8 mouse cellular contexts compared by ENCODE assay signal in the genomic region with DNA sequence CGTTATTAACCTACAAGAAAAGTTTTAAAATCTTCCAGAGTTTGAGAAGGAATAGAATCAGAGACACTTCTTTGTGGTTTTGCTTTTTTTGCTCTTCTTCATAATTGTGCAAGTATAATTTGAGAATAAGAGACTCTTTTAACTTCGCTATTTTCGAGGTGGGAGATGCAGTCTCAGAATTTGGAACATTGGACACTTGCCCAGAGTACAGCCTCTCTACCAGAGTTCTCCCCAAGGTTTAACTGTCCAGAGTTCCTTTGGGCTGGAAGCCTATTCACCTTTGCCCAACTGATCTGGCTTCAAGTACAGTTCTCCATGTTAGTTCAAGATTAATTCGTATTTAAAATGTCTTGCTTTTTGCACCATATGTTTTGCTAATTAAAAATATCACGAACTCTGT. TPM values are rescaled to one million over a fixed set of nuclear protein-coding genes. Genes with fewer than 3 reads are reported as not detected.
DNase-seq lines count a peak whose midpoint lies in the region; ATAC-seq and TF ChIP-seq lines count a peak whose summit lies in the region.

No protein-coding gene starts in this region.

- H3K36me3 ChIP-seq in CH12.LX (replicated peaks in 1 of 2; ENCODE audit: control insufficient read depth in 1 of 2, insufficient read depth in 1 of 2, low read length in 1 of 2), result peaks cover 0 to 5% of the 10 kb centered on the region in 2 experiments
- no peaks in the 10 kb centered on the region for H3K36me3 ChIP-seq in heart, embryonic 14.5 days (ENCODE audit: control insufficient read depth, insufficient read depth, low read length)
- H3K36me3 ChIP-seq in limb, embryonic 11.5 days (ENCODE audit: control insufficient read depth, insufficient read depth, low read length), result no peaks in the 10 kb centered on the region
- no peaks in the 10 kb centered on the region for H3K36me3 ChIP-seq in small intestine, adult 2 months (ENCODE audit: control insufficient read depth, insufficient read depth, low read length)

- no peaks in the 10 kb centered on the region for H3K27me3 ChIP-seq in CH12.LX (replicated peaks)
- H3K27me3 ChIP-seq in heart, embryonic 14.5 days (ENCODE audit: control insufficient read depth, insufficient read depth, low read length), result no peaks in the 10 kb centered on the region
- peaks cover 5% of the 10 kb centered on the region; the same call in 1 of the 2 replicates for H3K27me3 ChIP-seq in limb, embryonic 11.5 days (ENCODE audit: control insufficient read depth, insufficient read depth, low read length)
- no peaks in the 10 kb centered on the region for H3K27me3 ChIP-seq in small intestine, adult 2 months (ENCODE audit: control insufficient read depth, insufficient read depth, low read length)

- H3K4me2 ChIP-seq in CH12.LX (ENCODE audit: insufficient read depth, low read depth, poor library complexity, severe bottlenecking), result no peak overlapping the region; the same call in 1 of the 2 replicates
- H3K4me2 ChIP-seq in heart, embryonic 14.5 days (ENCODE audit: low read length), result peak overlapping the region; percentile 46
- no peak overlapping the region for H3K4me2 ChIP-seq in limb, embryonic 11.5 days (ENCODE audit: low read depth, severe bottlenecking)

- TF ChIP-seq RAD21 in CH12.LX (IDR thresholded peaks at IDR 0.05; ENCODE audit: low read depth, low read length), result no peak

- no peak for TF ChIP-seq POLR2A in CH12.LX (IDR thresholded peaks at IDR 0.05; ENCODE audit: low read depth, low read length)
- TF ChIP-seq POLR2A in small intestine, adult 2 months (IDR thresholded peaks at IDR 0.05; ENCODE audit: low read depth, low read length), result no peak

- TF ChIP-seq EP300 in CH12.LX (IDR thresholded peaks at IDR 0.05; ENCODE audit: low read length), result no peak

- intact Hi-C loops in left cerebral cortex, postnatal 36 days (cut with DNase I), result no loop called here

- H3K4me1 ChIP-seq in CH12.LX (ENCODE audit: control insufficient read depth in 1 of 2, insufficient read depth in 2 of 2), result no peaks in the 10 kb centered on the region; a peak in 1 of 4 replicates
- H3K4me1 ChIP-seq in heart, embryonic 14.5 days (ENCODE audit: control insufficient read depth in 2 of 2, insufficient read depth in 2 of 2, low read length in 2 of 2), result 0 out of 4 replicates have a peak, but pooled peaks cover 0 to 3% of the 10 kb centered on the region in 2 experiments
- H3K4me1 ChIP-seq in limb, embryonic 11.5 days (ENCODE audit: control insufficient read depth, insufficient read depth, low read length), result no peaks in the 10 kb centered on the region
- H3K4me1 ChIP-seq in small intestine, adult 2 months (ENCODE audit: control insufficient read depth, insufficient read depth, insufficient read length, low read length), result no peaks in the 10 kb centered on the region

- in situ Hi-C loops in CH12.LX (cut with MboI; ENCODE audit: low pct_ligation_motif_present, low pct_unique_long_range_greater_than_20kb, low sequenced_read_pairs), result loop anchor here (25.0 kb wide), 1 partner anchor 92 kb away; no protein-coding TSS in a partner anchor

- peak overlapping the region; percentile 44 to 81 (median 76) for H3K4me3 ChIP-seq in CH12.LX (replicated peaks in 1 of 3; ENCODE audit: low read depth in 2 of 3, low read length in 2 of 3, poor library complexity in 1 of 3)
- peak overlapping the region in 1 of 2 experiments; percentile 40; a peak in 3 of 4 replicates for H3K4me3 ChIP-seq in heart, embryonic 14.5 days (ENCODE audit: control insufficient read depth in 1 of 2, insufficient read depth in 1 of 2, low read depth in 1 of 2, low read length in 2 of 2)
- peak overlapping the region; percentile 53 for H3K4me3 ChIP-seq in limb, embryonic 11.5 days (ENCODE audit: low read depth, low read length)
- H3K4me3 ChIP-seq in small intestine, adult 2 months (ENCODE audit: low read depth, low read length), result 0 out of 2 replicates have a peak overlapping the region, but pooled peaks have one; percentile 99

- H3K9ac ChIP-seq in CH12.LX (ENCODE audit: insufficient read depth, low read depth), result peak overlapping the region; percentile 58
- peak overlapping the region; percentile 34; the same call in 1 of the 2 replicates for H3K9ac ChIP-seq in heart, embryonic 14.5 days (ENCODE audit: low read length)
- no peak overlapping the region for H3K9ac ChIP-seq in limb, embryonic 11.5 days (ENCODE audit: low read length)

- no peak overlapping the region for H3K27ac ChIP-seq in CH12.LX (ENCODE audit: insufficient read depth, low read depth)
- peak overlapping the region in 1 of 2 experiments; percentile 41; a peak in 2 of 4 replicates for H3K27ac ChIP-seq in heart, embryonic 14.5 days (replicated peaks in 1 of 2; ENCODE audit: control insufficient read depth in 1 of 2, insufficient read depth in 1 of 2, low read depth in 2 of 2, low read length in 2 of 2)
- H3K27ac ChIP-seq in limb, embryonic 11.5 days (replicated peaks; ENCODE audit: low read depth, low read length), result no peak overlapping the region
- peak overlapping the region; percentile 67; the same call in 1 of the 2 replicates for H3K27ac ChIP-seq in small intestine, adult 2 months (ENCODE audit: insufficient read depth, low read depth, low read length)

- no peak for ATAC-seq in heart, embryonic 14.5 days (ENCODE audit: insufficient number of reproducible peaks, insufficient read depth, low FRiP score, low read depth)
- no peak for ATAC-seq in limb, embryonic 11.5 days (ENCODE audit: insufficient number of reproducible peaks, low FRiP score, low TSS enrichment, low read depth)

- peak; percentile 18 for DNase-seq in adrenal gland, adult 2 months
- DNase-seq in adrenal gland, postnatal 4 days (ENCODE audit: low spot score in 2 of 2), result no peak
- no peak for DNase-seq in CH12.LX (ENCODE audit: extremely low read depth)
- DNase-seq in limb, embryonic 11.5 days (ENCODE audit: low spot score), result no peak
- no peak for DNase-seq in left cerebral cortex, postnatal 36 days (ENCODE audit: low spot score in 2 of 2)
- no peak for DNase-seq in cerebellum, postnatal 25 days

- 41% methylated on average over 5 of the region's 5 CpGs for WGBS in heart, embryonic 14.5 days
- WGBS in limb, embryonic 11.5 days, result 44% methylated on average over 5 of the region's 5 CpGs
- 18% methylated on average over 5 of the region's 5 CpGs for WGBS in small intestine, adult 2 months

- dilution Hi-C loops in CH12.LX (cut with MboI; ENCODE audit: extremely low pct_ligation_motif_present, extremely low pct_unique_long_range_greater_than_20kb, low sequenced_read_pairs), result no loop called here

- H3K9me3 ChIP-seq in CH12.LX (replicated peaks; ENCODE audit: low read length), result no peaks in the 10 kb centered on the region
- H3K9me3 ChIP-seq in heart, embryonic 14.5 days (ENCODE audit: control insufficient read depth, low read length), result no peaks in the 10 kb centered on the region
- H3K9me3 ChIP-seq in limb, embryonic 11.5 days (ENCODE audit: control insufficient read depth, low read length), result no peaks in the 10 kb centered on the region

- TF ChIP-seq CTCF in CH12.LX (conservative IDR thresholded peaks at IDR 0.05 in 1 of 2, IDR thresholded peaks at IDR 0.05 in 1 of 2; ENCODE audit: low read depth in 2 of 2, low read length in 2 of 2), result no peak
- TF ChIP-seq CTCF in small intestine, adult 2 months (IDR thresholded peaks at IDR 0.05; ENCODE audit: extremely low read depth, insufficient read length, insufficient replicate concordance, low read depth, low read length), result no peak

- H3K79me2 ChIP-seq in CH12.LX (replicated peaks; ENCODE audit: control insufficient read depth, extremely low read depth, insufficient read depth, poor library complexity, severe bottlenecking), result peaks cover 23% of the 10 kb centered on the region

TF ChIP-seq in CH12.LX, 34 proteins besides CTCF, POLR2A, EP300 and RAD21:
- no peak for TF ChIP-seq ETS1 (conservative IDR thresholded peaks at IDR 0.05; ENCODE audit: low read depth, low read length)
- 0 out of 2 replicates have a peak, but pooled peaks have one; percentile 23 for TF ChIP-seq TBP (conservative IDR thresholded peaks at IDR 0.05; ENCODE audit: low read depth, low read length)
TF ChIP-seq in CH12.LX: peak in this region for 1.

RNA-seq across cellular contexts. Expression of gene Txlng, which starts 0.5 kb away (rescaled TPM):
- 10 to 100 TPM; 19.5 to 23.9 TPM for total RNA-seq in adrenal gland, adult 2 months (2021)
- polyA plus RNA-seq in adrenal gland, adult 2 months (2012; rRNA removed), result 0.89 and 1.1 TPM in 2 replicates
- 10 to 100 TPM; 19.6 to 20.8 TPM for total RNA-seq in adrenal gland, postnatal 4 days (2021)
- total RNA-seq in CH12.LX (2012; rRNA removed), result 12.7 and 13.7 TPM in 2 replicates
- total RNA-seq in CH12.LX (2014; rRNA removed), result 29.2 and 33.2 TPM in 2 replicates
- 20.7 and 22.1 TPM in 2 replicates for polyA plus RNA-seq in CH12.LX (2012; ENCODE audit: insufficient read length, low read depth)
- 11.1 and 11.7 TPM in 2 replicates for polyA plus RNA-seq in heart, embryonic 14.5 days (2014; fragmentation: Nextera tagmentation; extraction: Ambion mirVana)
- polyA plus RNA-seq in limb, embryonic 11.5 days (2014; fragmentation: Nextera tagmentation; extraction: Ambion mirVana), result 18.7 and 20.0 TPM in 2 replicates
- polyA plus RNA-seq in small intestine, adult 2 months (2012; rRNA removed), result 0.36 and 0.85 TPM in 2 replicates
- 10 to 100 TPM; 14.6 to 23.4 TPM for total RNA-seq in left cerebral cortex, postnatal 36 days (2021)

RNA-seq across cellular contexts. Expression of gene Syap1, which starts 58.5 kb away (rescaled TPM):
- total RNA-seq in adrenal gland, adult 2 months (2021), result 10 to 100 TPM; 76.9 to 79.7 TPM
- 10.0 and 10.7 TPM in 2 replicates for polyA plus RNA-seq in adrenal gland, adult 2 months (2012; rRNA removed)
- total RNA-seq in adrenal gland, postnatal 4 days (2021), result 10 to 100 TPM; 62.3 to 64.4 TPM
- total RNA-seq in CH12.LX (2012; rRNA removed) (5.9 and 6.2 TPM in 2 replicates), CH12.LX (2014; rRNA removed) (14.7 and 18.1 TPM in 2 replicates)
- polyA plus RNA-seq in CH12.LX (2012; ENCODE audit: insufficient read length, low read depth), result 12.3 and 13.4 TPM in 2 replicates
- polyA plus RNA-seq in heart, embryonic 14.5 days (2014; fragmentation: Nextera tagmentation; extraction: Ambion mirVana), result 25.8 and 31.8 TPM in 2 replicates
- 48.9 and 50.3 TPM in 2 replicates for polyA plus RNA-seq in limb, embryonic 11.5 days (2014; fragmentation: Nextera tagmentation; extraction: Ambion mirVana)
- polyA plus RNA-seq in small intestine, adult 2 months (2012; rRNA removed), result 6.1 and 8.3 TPM in 2 replicates
- total RNA-seq in left cerebral cortex, postnatal 36 days (2021), result 10 to 100 TPM; 24.1 to 30.4 TPM
